Mouse (Mus musculus) thymus, adult 2 months (tissue): ENCODE results near the gene Kansl1l.
A peak's percentile ranks its signal among the peaks of the same experiment; 100 is the strongest.

Experiments used
- CTCF ChIP-seq: fragments of 200-500 bp; IDR thresholded peaks from 2 replicates; pipeline ENCODE4 v1.5.1; 2012; ENCODE audit warnings: mild to moderate bottlenecking, control low read depth, low read length, moderate library complexity, borderline replicate concordance; ENCODE audit not compliant: control insufficient read depth, poor library complexity, insufficient read depth; ENCODE audit errors: extremely low read depth
- POLR2A ChIP-seq: fragments of 200-500 bp; IDR thresholded peaks from 2 replicates; pipeline ENCODE4 v1.6.1; 2012; ENCODE audit warnings: mild to moderate bottlenecking, low read length, control low read depth, moderate library complexity; ENCODE audit not compliant: control insufficient read depth, poor library complexity, insufficient read depth; ENCODE audit errors: extremely low read depth

DNA sequence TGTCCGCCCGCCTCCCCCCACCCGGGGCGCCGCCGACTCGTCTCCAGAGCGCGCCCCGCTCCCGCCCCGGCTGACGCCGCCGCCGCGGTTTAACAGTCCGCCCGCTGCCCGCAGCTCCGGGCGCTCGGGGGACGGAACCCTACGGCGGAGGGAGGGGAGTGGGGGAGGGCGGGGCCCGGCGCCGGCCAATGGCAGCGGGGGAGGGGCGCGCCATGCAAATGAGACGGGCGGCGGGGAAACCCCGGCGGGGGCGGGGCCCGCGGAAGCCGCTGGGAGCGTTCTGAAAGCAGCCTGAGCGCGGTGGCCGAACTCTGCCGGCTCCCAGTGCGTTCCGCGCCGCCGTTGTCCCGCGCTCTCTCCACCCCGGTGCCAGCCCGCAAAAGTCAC is at the start of gene Kansl1l:
- TF ChIP-seq CTCF: no peak; the same call in 1 of the 2 replicates
- TF ChIP-seq POLR2A: peak; percentile 92
